Mouse (Mus musculus) stomach, embryonic 14.5 days (tissue): ENCODE measurements around the gene Fxyd6. TPM values are rescaled to one million over a fixed set of nuclear protein-coding genes. Genes with fewer than 3 reads are reported as not detected.
A peak's percentile ranks its signal among the peaks of the same experiment; 100 is the strongest.

Source experiments
- ATAC-seq: fragments of 200-750 bp; cut with Nextera tagmentation; 2 replicates; pipeline ENCODE4 v1.8.0; 2017; ENCODE audit warnings: low read depth, moderate TSS enrichment; ENCODE audit not compliant: insufficient number of reproducible peaks, insufficient read depth, low FRiP score
- H3K27ac ChIP-seq: fragments of 300-500 bp; sonication (generic); 2 replicates; pipeline ENCODE4 v1.5.1; 2014; ENCODE audit warnings: mild to moderate bottlenecking, low read length, moderate library complexity, mixed read lengths
- H3K27me3 ChIP-seq: fragments of 300-500 bp; sonication (generic); 2 replicates; pipeline ENCODE4 v1.6.1; 2014; ENCODE audit warnings: low read length, control low read depth, mixed read lengths; ENCODE audit not compliant: control insufficient read depth, insufficient read depth
- H3K36me3 ChIP-seq: fragments of 300-500 bp; sonication (generic); 2 replicates; pipeline ENCODE4 v1.6.1; 2014; ENCODE audit warnings: mild to moderate bottlenecking, control low read depth, low read length, moderate library complexity, mixed read lengths; ENCODE audit not compliant: control insufficient read depth, insufficient read depth
- H3K4me1 ChIP-seq: fragments of 300-500 bp; sonication (generic); 2 replicates; pipeline ENCODE4 v1.6.1; 2014; ENCODE audit warnings: low read length, control low read depth, mixed read lengths; ENCODE audit not compliant: control insufficient read depth, insufficient read depth
- H3K4me2 ChIP-seq: fragments of 300-500 bp; sonication (generic); replicated peaks from 2 replicates; pipeline ENCODE4 v1.6.1; 2014; ENCODE audit warnings: low read depth, low read length, control low read depth
- H3K4me3 ChIP-seq: fragments of 300-500 bp; sonication (generic); 2 replicates; pipeline ENCODE4 v1.5.1; 2014; ENCODE audit warnings: low read depth, low read length, control low read depth
- H3K9ac ChIP-seq: fragments of 300-500 bp; sonication (generic); replicated peaks from 2 replicates; pipeline ENCODE4 v1.6.1; 2014; ENCODE audit warnings: low read depth, mild to moderate bottlenecking, control low read depth, low read length, moderate library complexity, mixed read lengths
- H3K9me3 ChIP-seq: fragments of 300-500 bp; sonication (generic); 2 replicates; pipeline ENCODE4 v1.6.1; 2016; ENCODE audit warnings: low read depth, low read length, control low read depth; ENCODE audit not compliant: control insufficient read depth
- WGBS: fragments of 180-500 bp; shearing (Covaris S2); extraction: QIAGEN DNeasy Blood & Tissue Kit; methylation state at CpG from one replicate; pipeline ENCODE4 v1.1.7; 2014; 5-methylcytosine and 5-hydroxymethylcytosine counted together
- polyA plus RNA-seq: library from polyadenylated mRNA; unstranded; fragments of >200 nt; fragmentation: Nextera tagmentation; extraction: Ambion mirVana; gene quantifications from 2 replicates; pipeline ENCODE4 v1.2.1, GENCODE M21; 2014

The Fxyd6 gene
- polyA plus RNA-seq, 1 experiment from 2014 or later = 61.4 TPM

- no peaks in the 10 kb centered on the region for H3K9me3 ChIP-seq
- H3K9ac ChIP-seq = no peak overlapping the region
- H3K4me2 ChIP-seq = no peak overlapping the region
- H3K27me3 ChIP-seq = no peaks in the 10 kb centered on the region
- ATAC-seq = no peak
- H3K4me1 ChIP-seq = no peaks in the 10 kb centered on the region
- no peak overlapping the region for H3K27ac ChIP-seq
- 68% methylated on average over 5 of the region's 5 CpGs for WGBS
- no peaks in the 10 kb centered on the region for H3K36me3 ChIP-seq
- H3K4me3 ChIP-seq = no peak overlapping the region
These were observed 12.4 kb downstream of the Fxyd6 start for GRCm38 (mm10) chr9:45382336-45382735.

GRCm38 (mm10) chr9:45382834-45383233, 12.8 kb downstream of the Fxyd6 start:
- ATAC-seq = no peak
- H3K36me3 ChIP-seq = no peaks in the 10 kb centered on the region
- H3K9ac ChIP-seq = no peak overlapping the region
- no peak overlapping the region for H3K4me3 ChIP-seq
- H3K4me1 ChIP-seq = no peaks in the 10 kb centered on the region
- 83% methylated on average over 5 of the region's 5 CpGs for WGBS
- H3K27ac ChIP-seq = no peak overlapping the region
- no peak overlapping the region for H3K4me2 ChIP-seq
- H3K9me3 ChIP-seq = no peaks in the 10 kb centered on the region
- H3K27me3 ChIP-seq = no peaks in the 10 kb centered on the region

GRCm38 (mm10) chr9:45383883-45384282, 13.9 kb downstream of the Fxyd6 start:
- no peak overlapping the region for H3K27ac ChIP-seq
- no peaks in the 10 kb centered on the region for H3K36me3 ChIP-seq
- ATAC-seq = no peak
- H3K4me1 ChIP-seq = no peaks in the 10 kb centered on the region
- H3K9me3 ChIP-seq = no peaks in the 10 kb centered on the region
- no peaks in the 10 kb centered on the region for H3K27me3 ChIP-seq
- H3K9ac ChIP-seq = no peak overlapping the region
- H3K4me3 ChIP-seq = no peak overlapping the region
- H3K4me2 ChIP-seq = no peak overlapping the region
- WGBS = 93% methylated on average over 6 of the region's 6 CpGs

GRCm38 (mm10) chr9:45386698-45387097, 16.7 kb downstream of the Fxyd6 start:
- no peak overlapping the region for H3K4me2 ChIP-seq
- no peaks in the 10 kb centered on the region for H3K27me3 ChIP-seq
- ATAC-seq = no peak

GRCm38 (mm10) chr9:45388385-45388994, 18.5 kb downstream of the Fxyd6 start:
- H3K4me1 ChIP-seq = no peaks in the 10 kb centered on the region
- no peak overlapping the region for H3K4me3 ChIP-seq
- H3K4me2 ChIP-seq = no peak overlapping the region
- H3K27ac ChIP-seq = no peak overlapping the region
- H3K9me3 ChIP-seq = no peaks in the 10 kb centered on the region
- H3K9ac ChIP-seq = no peak overlapping the region
- no peaks in the 10 kb centered on the region for H3K27me3 ChIP-seq
- peak; percentile 79; the same call in 1 of the 2 replicates for ATAC-seq
- H3K36me3 ChIP-seq = peaks cover 10% of the 10 kb centered on the region
- WGBS = 38% methylated on average over 12 of the region's 12 CpGs

More at GRCm38 (mm10) chr9:45386698-45387097, 16.7 kb downstream of the Fxyd6 start:
- no peak overlapping the region for H3K9ac ChIP-seq
- WGBS = 84% methylated on average over 5 of the region's 5 CpGs
- no peaks in the 10 kb centered on the region for H3K9me3 ChIP-seq
- no peaks in the 10 kb centered on the region for H3K36me3 ChIP-seq
- H3K27ac ChIP-seq = no peak overlapping the region
- H3K4me3 ChIP-seq = no peak overlapping the region
- no peaks in the 10 kb centered on the region for H3K4me1 ChIP-seq

GRCm38 (mm10) chr9:45389596-45389995, 19.6 kb downstream of the Fxyd6 start:
- Histone ChIP-seq H3K9me3 (no peaks in the 10 kb centered on the region), H3K4me2 (no peak overlapping the region), H3K27me3 (no peaks in the 10 kb centered on the region), H3K4me3 (no peak overlapping the region), H3K4me1 (no peaks in the 10 kb centered on the region), H3K9ac (no peak overlapping the region), H3K36me3 (peaks cover 10% of the 10 kb centered on the region), H3K27ac (no peak overlapping the region)
- no peak for ATAC-seq
- 88% methylated on average over 8 of the region's 8 CpGs for WGBS

GRCm38 (mm10) chr9:45391299-45391698, 21.3 kb downstream of the Fxyd6 start:
- 61% methylated on average over 7 of the region's 7 CpGs for WGBS
- Histone ChIP-seq H3K4me2 (no peak overlapping the region), H3K9me3 (no peaks in the 10 kb centered on the region), H3K36me3 (peaks cover 10% of the 10 kb centered on the region), H3K4me1 (no peaks in the 10 kb centered on the region), H3K27me3 (no peaks in the 10 kb centered on the region), H3K27ac (no peak overlapping the region), H3K4me3 (no peak overlapping the region), H3K9ac (no peak overlapping the region)
- ATAC-seq = no peak

- no peak overlapping the region for H3K4me2 ChIP-seq
- H3K9me3 ChIP-seq = no peaks in the 10 kb centered on the region
- 88% methylated on average over 6 of the region's 6 CpGs for WGBS
- H3K36me3 ChIP-seq = peaks cover 10% of the 10 kb centered on the region
- no peaks in the 10 kb centered on the region for H3K4me1 ChIP-seq
- H3K9ac ChIP-seq = no peak overlapping the region
- no peak for ATAC-seq
- no peak overlapping the region for H3K4me3 ChIP-seq
- H3K27me3 ChIP-seq = no peaks in the 10 kb centered on the region
- no peak overlapping the region for H3K27ac ChIP-seq
These were observed 25.2 kb downstream of the Fxyd6 start for GRCm38 (mm10) chr9:45395218-45395617.

GRCm38 (mm10) chr9:45395796-45396195, 25.8 kb downstream of the Fxyd6 start:
- ATAC-seq = no peak
- Histone ChIP-seq H3K4me1 (no peaks in the 10 kb centered on the region), H3K9ac (no peak overlapping the region), H3K4me2 (no peak overlapping the region), H3K27me3 (no peaks in the 10 kb centered on the region), H3K9me3 (no peaks in the 10 kb centered on the region), H3K27ac (no peak overlapping the region), H3K4me3 (no peak overlapping the region), H3K36me3 (peaks cover 10% of the 10 kb centered on the region)
- 42% methylated on average over 3 of the region's 3 CpGs for WGBS
